ENCODE assay signal across 9 mouse cellular contexts in genomic region chr11:102992940-102993339, GRCm38 (mm10). TPM values are rescaled to one million over a fixed set of nuclear protein-coding genes. Genes with fewer than 3 reads are reported as not detected.
DNase-seq lines count a peak whose midpoint lies in the region; ATAC-seq and TF ChIP-seq lines count a peak whose summit lies in the region.
"Had no signal": no experiment of that assay in that cellular context is flagged by ENCODE, and none has a peak within 500 bp of the region (broad histone marks: within the 10 kb centered on the region; RNA-seq: fewer than 3 reads in every experiment).

No protein-coding gene starts in this region.

- H3K27me3 ChIP-seq in forebrain, embryonic 10.5 days (ENCODE audit: poor library complexity, severe bottlenecking), result peaks cover 48% of the 10 kb centered on the region
- peaks cover 17% of the 10 kb centered on the region for H3K27me3 ChIP-seq in midbrain, embryonic 11.5 days (ENCODE audit: control insufficient read depth, insufficient read depth, low read length)

- intact Hi-C loops in left cerebral cortex, postnatal 25 days (cut with DNase I), result loop anchor here (2.0 to 10.0 kb wide), 3 partner anchors 46 to 228 kb away; partner anchors contain the start of genes Adam11, C1ql1 and Gfap

- no peak overlapping the region for H3K27ac ChIP-seq in ES-E14 (ENCODE audit: insufficient read depth, low read depth, low read length, poor library complexity, severe bottlenecking)
- no peak overlapping the region for H3K27ac ChIP-seq in bone marrow macrophage, adult 2 months (ENCODE audit: insufficient read depth, low read depth, low read length)
- H3K27ac ChIP-seq in forebrain, embryonic 10.5 days, result peak overlapping the region; percentile 75; the same call in 1 of the 2 replicates
- no peak overlapping the region for H3K27ac ChIP-seq in midbrain, embryonic 11.5 days (ENCODE audit: low read depth, low read length)
- H3K27ac ChIP-seq: heart, embryonic 15.5 days had no signal

- peaks cover 0 to 14% of the 10 kb centered on the region in 2 experiments; a peak in 1 of 4 replicates for H3K4me1 ChIP-seq in ES-E14 (ENCODE audit: control insufficient read depth in 2 of 2, insufficient read depth in 2 of 2, low read length in 2 of 2, poor library complexity in 1 of 2)
- no peaks in the 10 kb centered on the region for H3K4me1 ChIP-seq in bone marrow macrophage, adult 2 months (ENCODE audit: control insufficient read depth, insufficient read depth, low read length)
- H3K4me1 ChIP-seq in forebrain, embryonic 10.5 days, result peaks cover 59% of the 10 kb centered on the region
- H3K4me1 ChIP-seq in midbrain, embryonic 11.5 days (ENCODE audit: control insufficient read depth, insufficient read depth, low read length), result peaks cover 28% of the 10 kb centered on the region

- H3K9ac ChIP-seq in ES-E14 (ENCODE audit: insufficient read depth, low read depth, low read length, poor library complexity, severe bottlenecking), result no peak overlapping the region
- no peak overlapping the region for H3K9ac ChIP-seq in midbrain, embryonic 11.5 days (ENCODE audit: low read length)
- H3K9ac ChIP-seq: heart, embryonic 15.5 days had no signal

- peaks cover 33% of the 10 kb centered on the region for H3K36me3 ChIP-seq in ES-E14 (ENCODE audit: control insufficient read depth, insufficient read depth, low read length, poor library complexity, severe bottlenecking)
- peaks cover 46% of the 10 kb centered on the region for H3K36me3 ChIP-seq in forebrain, embryonic 10.5 days (replicated peaks)
- peaks cover 18% of the 10 kb centered on the region for H3K36me3 ChIP-seq in midbrain, embryonic 11.5 days (ENCODE audit: control insufficient read depth, insufficient read depth, low read length)

- TF ChIP-seq POLR2A in bone marrow macrophage, adult 2 months (IDR thresholded peaks at IDR 0.05; ENCODE audit: borderline replicate concordance, low read depth, low read length), result no peak

- WGBS in forebrain, embryonic 10.5 days, result 4% methylated on average over 5 of the region's 5 CpGs
- WGBS in midbrain, embryonic 11.5 days, result 6% methylated on average over 5 of the region's 5 CpGs

- DNase-seq in ES-E14 (ENCODE audit: low read depth, low spot score), result peak; percentile 52
- peak; percentile 87 for DNase-seq in forebrain, embryonic 10.5 days (ENCODE audit: extremely low spot score, low spot score)
- DNase-seq in left cerebral cortex, postnatal 25 days (ENCODE audit: low spot score in 2 of 2), result peak; percentile 56 to 61
- DNase-seq in midbrain, embryonic 11.5 days (ENCODE audit: low spot score, missing footprints), result peak; percentile 97
- DNase-seq in skeletal muscle tissue, adult 2 months (ENCODE audit: low read depth, low spot score), result peak; percentile 39

- ATAC-seq in hematopoietic stem cell, adult 5-6 weeks (replicated peaks in 1 of 2; ENCODE audit: insufficient read depth in 1 of 2, low FRiP score in 2 of 2, low TSS enrichment in 1 of 2, low read depth in 1 of 2, poor library complexity in 2 of 2, severe bottlenecking in 2 of 2), result peak; percentile 29 to 58; a peak in 3 of 4 replicates
- ATAC-seq in midbrain, embryonic 11.5 days (ENCODE audit: low FRiP score), result peak; percentile 58
- no peak for ATAC-seq in activated CD4-positive, CD25-positive, alpha-beta regulatory T cell, adult 4 months

- no peak overlapping the region for H3K4me3 ChIP-seq in ES-E14 (ENCODE audit: insufficient read depth in 1 of 2, low read depth in 1 of 2, low read length in 2 of 2, poor library complexity in 1 of 2, severe bottlenecking in 1 of 2)
- H3K4me3 ChIP-seq in bone marrow macrophage, adult 2 months (ENCODE audit: insufficient read depth, low read length), result no peak overlapping the region
- peak overlapping the region; percentile 13; the same call in 1 of the 2 replicates for H3K4me3 ChIP-seq in forebrain, embryonic 10.5 days
- no peak overlapping the region for H3K4me3 ChIP-seq in midbrain, embryonic 11.5 days (ENCODE audit: low read depth, low read length)
- H3K4me3 ChIP-seq: heart, embryonic 15.5 days had no signal

- TF ChIP-seq CTCF in bone marrow macrophage, adult 2 months (IDR thresholded peaks at IDR 0.05; ENCODE audit: low read depth, low read length), result peak; percentile 66; the same call in 1 of the 2 replicates

- no peaks in the 10 kb centered on the region for H3K9me3 ChIP-seq in ES-E14 (ENCODE audit: control insufficient read depth, insufficient read depth, low read depth, low read length)
- H3K9me3 ChIP-seq in forebrain, embryonic 10.5 days, result no peaks in the 10 kb centered on the region
- H3K9me3 ChIP-seq in midbrain, embryonic 11.5 days (ENCODE audit: control insufficient read depth, low read length), result no peaks in the 10 kb centered on the region
- H3K9me3 ChIP-seq: heart, embryonic 15.5 days had no signal

- in situ Hi-C loops in ES-E14 (cut with MboI; ENCODE audit: low sequenced_read_pairs in 2 of 2, unreplicated experiment in 2 of 2), result loop anchor here in 1 of 2 experiments (10.0 kb wide), 1 partner anchor 98 kb away; no protein-coding TSS in a partner anchor

- no peak overlapping the region for H3K4me2 ChIP-seq in midbrain, embryonic 11.5 days
- H3K4me2 ChIP-seq: heart, embryonic 15.5 days had no signal

TF ChIP-seq in ES-E14, 5 proteins besides CTCF, POLR2A, EP300 and RAD21:
- TF ChIP-seq ZNF384 (IDR thresholded peaks at IDR 0.05; ENCODE audit: low read depth, low read length) (no peak), MAFK (IDR thresholded peaks at IDR 0.05; ENCODE audit: insufficient read depth, low read depth, low read length) (no peak), ZC3H11A (IDR thresholded peaks at IDR 0.05; ENCODE audit: borderline replicate concordance, low read depth, low read length) (peak; percentile 32; the same call in 1 of the 2 replicates)

RNA-seq across cellular contexts. Expression of gene Nmt1, which starts 35.0 kb away (rescaled TPM):
- total RNA-seq in ES-E14 (2012; rRNA removed), result 57.1 and 61.0 TPM in 2 replicates
- 69.2 and 82.6 TPM in 2 replicates for polyA plus RNA-seq in bone marrow macrophage, adult 2 months (2012; ENCODE audit: insufficient read depth, insufficient read length, missing spikeins)
- polyA plus RNA-seq in forebrain, embryonic 10.5 days (2016; fragmentation: Nextera tagmentation; extraction: Ambion mirVana), result 62.4 and 66.0 TPM in 2 replicates
- 26.8 and 33.6 TPM in 2 replicates for total RNA-seq in hematopoietic stem cell, adult 5-6 weeks (2017)
- total RNA-seq in left cerebral cortex, postnatal 25 days (2021), result 100 to 1,000 TPM; 122 to 124 TPM
- polyA plus RNA-seq in midbrain, embryonic 11.5 days (2014; fragmentation: Nextera tagmentation; extraction: Ambion mirVana), result 45.6 and 51.3 TPM in 2 replicates
- polyA plus RNA-seq in activated CD4-positive, CD25-positive, alpha-beta regulatory T cell, adult 4 months (2017; shearing (Covaris generic)), result 10 to 100 TPM; 62.2 to 99.9 TPM

RNA-seq across cellular contexts. Expression of gene Dcakd, which starts 35.2 kb away (rescaled TPM):
- 32.1 and 43.7 TPM in 2 replicates for total RNA-seq in ES-E14 (2012; rRNA removed)
- polyA plus RNA-seq in bone marrow macrophage, adult 2 months (2012; ENCODE audit: insufficient read depth, insufficient read length, missing spikeins), result 40.9 and 43.2 TPM in 2 replicates
- polyA plus RNA-seq in forebrain, embryonic 10.5 days (2016; fragmentation: Nextera tagmentation; extraction: Ambion mirVana), result 261 and 275 TPM in 2 replicates
- 18.0 and 21.1 TPM in 2 replicates for total RNA-seq in hematopoietic stem cell, adult 5-6 weeks (2017)
- total RNA-seq in left cerebral cortex, postnatal 25 days (2021), result 10 to 100 TPM; 67.7 to 68.1 TPM
- 238 and 259 TPM in 2 replicates for polyA plus RNA-seq in midbrain, embryonic 11.5 days (2014; fragmentation: Nextera tagmentation; extraction: Ambion mirVana)
- polyA plus RNA-seq in activated CD4-positive, CD25-positive, alpha-beta regulatory T cell, adult 4 months (2017; shearing (Covaris generic)), result 10 to 100 TPM; 23.5 to 25.6 TPM

RNA-seq across cellular contexts. Expression of gene C1ql1, which starts 46.5 kb away (rescaled TPM):
- 3.3 and 3.7 TPM in 2 replicates for total RNA-seq in ES-E14 (2012; rRNA removed)
- not detected in 2 replicates for polyA plus RNA-seq in bone marrow macrophage, adult 2 months (2012; ENCODE audit: insufficient read depth, insufficient read length, missing spikeins)
- 2.6 and 2.8 TPM in 2 replicates for polyA plus RNA-seq in forebrain, embryonic 10.5 days (2016; fragmentation: Nextera tagmentation; extraction: Ambion mirVana)
- not detected in 2 replicates for total RNA-seq in hematopoietic stem cell, adult 5-6 weeks (2017)
- total RNA-seq in left cerebral cortex, postnatal 25 days (2021), result 10 to 100 TPM; 16.4 to 17.4 TPM
- polyA plus RNA-seq in midbrain, embryonic 11.5 days (2014; fragmentation: Nextera tagmentation; extraction: Ambion mirVana), result 15.1 and 17.4 TPM in 2 replicates
- not detected for polyA plus RNA-seq in activated CD4-positive, CD25-positive, alpha-beta regulatory T cell, adult 4 months (2017; shearing (Covaris generic))

Comparison
In these comparisons a context has a peak if more than half of its experiments do, and no peak if none do; other contexts are left out.
1. DNase-seq: peak in every context shown above with its lines; median percentile 97 in midbrain, embryonic 11.5 days; 87 in forebrain, embryonic 10.5 days; 58 in left cerebral cortex, postnatal 25 days; 52 in ES-E14; 39 in skeletal muscle tissue, adult 2 months.